Mouse (Mus musculus): Measurements from ENCODE around the gene Coro6.

DNA sequence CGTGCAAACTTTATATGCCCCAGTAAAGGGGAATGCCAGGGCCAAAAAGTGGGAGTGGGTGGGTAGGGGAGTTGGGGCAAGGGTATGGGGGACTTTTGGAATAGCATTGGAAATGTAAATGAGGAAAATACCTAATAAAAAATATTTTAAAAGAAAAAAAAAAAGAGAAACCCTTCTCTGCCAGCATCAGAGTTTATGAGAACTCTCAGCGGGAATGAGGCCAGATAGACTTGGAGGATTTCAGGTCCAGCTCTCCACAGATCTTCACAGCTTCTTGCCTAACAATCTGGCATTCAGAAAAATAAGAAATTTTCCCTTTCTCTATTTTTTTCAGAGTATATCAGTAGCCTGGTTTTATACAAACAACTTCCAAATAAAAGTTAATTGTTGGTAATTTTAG, 25.2 kb upstream of the Coro6 start:
- TF ChIP-seq POLR2A (IDR thresholded peaks at IDR 0.05; ENCODE audit: low read depth, low read length) (no peak), CTCF (IDR thresholded peaks at IDR 0.05; ENCODE audit: extremely low read depth, insufficient read length, insufficient replicate concordance, low read depth, low read length) (no peak)

Data from small intestine, adult 2 months (tissue).